Mouse (Mus musculus): ENCODE results near the gene Canx. TPM values are rescaled to one million over a fixed set of nuclear protein-coding genes. Genes with fewer than 3 reads are reported as not detected.

Gene Canx
- 172 and 176 TPM in 2 replicates for polyA plus RNA-seq (2015; fragmentation: Nextera tagmentation; extraction: Ambion mirVana)

DNA sequence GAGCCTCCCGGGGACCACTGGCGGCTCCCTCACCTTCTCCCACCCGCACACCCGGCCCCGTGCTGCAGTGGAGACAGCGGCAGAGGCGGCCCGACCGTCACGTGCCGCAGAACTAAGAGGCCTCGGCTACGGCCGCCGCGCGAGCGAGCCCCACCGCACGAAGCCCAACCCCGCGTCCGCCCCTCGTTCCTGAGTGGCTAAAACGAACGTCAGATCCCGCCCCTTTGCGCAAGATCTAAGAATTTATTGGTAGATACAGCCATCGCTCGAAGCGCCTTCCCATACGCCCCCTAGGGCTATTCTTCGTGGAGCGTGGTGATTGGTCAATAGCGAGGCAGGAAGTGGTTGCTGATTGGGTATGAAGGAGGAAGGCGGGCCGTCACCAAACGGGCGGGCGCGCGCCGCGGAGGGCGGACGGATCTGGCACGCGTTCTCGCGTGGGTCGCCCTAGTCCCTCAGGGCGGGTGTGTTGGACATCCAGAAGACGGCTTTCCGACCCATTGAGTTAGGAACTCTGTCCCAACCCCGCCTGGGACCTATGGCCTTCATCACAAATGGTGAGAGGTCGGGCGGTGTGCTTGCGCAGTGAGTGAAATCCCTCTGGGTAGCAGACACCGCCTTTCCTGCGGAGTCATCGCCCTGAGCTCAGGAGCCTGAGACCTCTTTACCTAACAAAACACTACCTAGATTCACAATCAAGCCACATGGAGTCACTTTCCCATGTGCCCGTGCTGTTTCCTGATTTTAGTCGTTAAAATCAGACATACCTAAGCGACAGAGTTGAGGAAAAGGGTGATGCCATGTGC lies at the start of gene Canx:
TSS of gene Canx (minus strand) at position 178 of the 806 bp plus-strand sequence.
- Histone ChIP-seq H3K27me3 (no peaks in the 10 kb centered on the region), H3K27ac (replicated peaks) (peak within 1 kb of the TSS; percentile 88), H3K9me3 (replicated peaks) (no peaks in the 10 kb centered on the region), H3K36me3 (replicated peaks) (0 out of 2 replicates have a peak, but pooled peaks cover 4% of the 10 kb centered on the region), H3K4me1 (replicated peaks) (peaks cover 42% of the 10 kb centered on the region), H3K4me3 (replicated peaks) (peak within 1 kb of the TSS; percentile 88), H3K9ac (peak within 1 kb of the TSS; percentile 90), H3K4me2 (peak within 1 kb of the TSS; percentile 93)
- peak; percentile 93 for ATAC-seq (ENCODE audit: insufficient read depth)
- under 1% methylated on average over 64 of the region's 64 CpGs for WGBS (ENCODE audit: insufficient replicate concordance)

DNA sequence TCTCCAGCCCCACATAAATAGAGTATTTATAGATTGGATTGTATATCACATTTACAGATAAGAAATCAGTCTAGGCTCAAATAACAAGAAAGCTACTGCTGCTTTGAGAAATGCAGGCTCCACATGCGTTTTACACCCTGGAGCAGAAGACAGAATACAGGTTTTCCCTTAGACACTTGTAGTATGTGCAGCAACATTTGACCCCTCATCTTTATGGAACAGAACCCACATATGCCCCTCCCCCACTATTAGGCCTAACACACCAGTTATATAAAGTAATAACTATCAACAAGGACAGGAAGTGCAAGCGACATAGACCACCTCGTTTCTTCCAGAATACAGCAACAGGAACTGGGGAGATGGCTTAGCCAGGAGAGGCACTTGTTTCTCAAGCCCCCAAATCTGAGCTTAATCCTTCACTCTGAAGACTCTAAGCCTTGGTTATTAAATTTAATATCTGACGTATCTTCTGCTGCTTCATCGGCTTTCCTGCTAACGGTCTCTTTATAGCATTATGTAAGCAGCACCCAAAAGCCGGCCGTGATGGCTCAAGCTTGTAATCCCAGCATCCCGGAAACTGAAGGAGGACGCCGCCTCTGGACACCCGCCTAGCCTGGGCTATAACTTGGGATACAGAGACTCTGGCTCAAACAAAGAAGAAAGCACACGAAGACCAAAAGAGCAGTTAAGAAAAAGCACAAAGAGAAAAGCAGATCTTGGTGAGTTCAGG lies 49.0 kb upstream of the Canx start:
- no peak for ATAC-seq (ENCODE audit: insufficient read depth)
- Histone ChIP-seq H3K4me1 (replicated peaks) (peaks cover 38% of the 10 kb centered on the region), H3K27me3 (no peaks in the 10 kb centered on the region), H3K4me3 (replicated peaks) (no peak overlapping the region), H3K36me3 (replicated peaks) (peaks cover 6% of the 10 kb centered on the region), H3K9me3 (replicated peaks) (no peaks in the 10 kb centered on the region), H3K4me2 (no peak overlapping the region), H3K27ac (replicated peaks) (no peak overlapping the region), H3K9ac (no peak overlapping the region)
- 78% methylated on average over 13 of the region's 13 CpGs for WGBS (ENCODE audit: insufficient replicate concordance)

DNA sequence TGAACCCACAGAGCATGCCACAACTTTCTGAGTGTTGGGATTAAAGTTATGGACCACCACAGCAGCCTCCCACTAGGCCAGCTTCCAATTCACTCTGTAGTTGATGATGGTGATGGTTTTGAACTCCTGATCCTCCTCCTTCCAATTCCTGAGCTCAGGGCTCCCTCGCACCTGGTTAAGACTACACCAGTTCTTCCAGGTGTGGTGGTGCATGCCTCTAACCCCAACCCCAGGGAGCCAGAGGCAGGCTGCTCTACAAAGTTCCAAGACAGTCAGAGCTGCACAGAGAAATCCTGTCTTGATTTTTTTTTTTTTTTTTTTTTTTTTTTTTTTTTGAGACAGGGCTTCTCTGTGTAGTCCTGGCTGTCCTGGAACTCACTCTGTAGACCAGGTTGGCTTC lies 48.1 kb upstream of the Canx start:
- Histone ChIP-seq H3K9me3 (replicated peaks) (no peaks in the 10 kb centered on the region), H3K9ac (no peak overlapping the region), H3K4me1 (replicated peaks) (peaks cover 31% of the 10 kb centered on the region), H3K4me3 (replicated peaks) (no peak overlapping the region), H3K27me3 (no peaks in the 10 kb centered on the region), H3K27ac (replicated peaks) (no peak overlapping the region), H3K36me3 (replicated peaks) (no peaks in the 10 kb centered on the region), H3K4me2 (no peak overlapping the region)
- ATAC-seq (ENCODE audit: insufficient read depth), result no peak
- WGBS (ENCODE audit: insufficient replicate concordance), result 84% methylated on average over 1 of the region's 1 CpGs

DNA sequence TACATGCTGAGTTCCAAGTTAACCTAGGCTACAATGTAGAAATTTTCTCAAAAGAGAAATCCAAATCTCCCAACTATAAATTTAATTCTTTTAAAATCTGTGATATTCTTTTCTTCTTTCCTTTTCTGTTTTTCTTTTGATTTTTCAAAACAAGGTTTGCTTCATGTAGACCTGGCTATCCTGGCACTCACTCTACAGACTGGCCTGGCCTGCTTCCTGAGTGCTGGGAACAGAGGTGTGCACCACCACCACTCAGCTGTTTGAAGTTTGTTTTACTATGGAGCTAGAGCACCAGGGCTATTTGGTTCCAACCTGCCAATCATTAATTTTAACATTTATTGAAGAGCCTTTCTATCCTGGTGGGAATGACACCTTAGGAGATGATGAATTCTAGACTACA lies 47.6 kb upstream of the Canx start:
- H3K4me1 ChIP-seq (replicated peaks), result peaks cover 30% of the 10 kb centered on the region
- H3K4me3 ChIP-seq (replicated peaks), result no peak overlapping the region
- no peaks in the 10 kb centered on the region for H3K27me3 ChIP-seq
- H3K9me3 ChIP-seq (replicated peaks), result no peaks in the 10 kb centered on the region
- H3K9ac ChIP-seq, result no peak overlapping the region
- no peak for ATAC-seq (ENCODE audit: insufficient read depth)
- no peak overlapping the region for H3K4me2 ChIP-seq
- H3K27ac ChIP-seq (replicated peaks), result no peak overlapping the region
- no peaks in the 10 kb centered on the region for H3K36me3 ChIP-seq (replicated peaks)

DNA sequence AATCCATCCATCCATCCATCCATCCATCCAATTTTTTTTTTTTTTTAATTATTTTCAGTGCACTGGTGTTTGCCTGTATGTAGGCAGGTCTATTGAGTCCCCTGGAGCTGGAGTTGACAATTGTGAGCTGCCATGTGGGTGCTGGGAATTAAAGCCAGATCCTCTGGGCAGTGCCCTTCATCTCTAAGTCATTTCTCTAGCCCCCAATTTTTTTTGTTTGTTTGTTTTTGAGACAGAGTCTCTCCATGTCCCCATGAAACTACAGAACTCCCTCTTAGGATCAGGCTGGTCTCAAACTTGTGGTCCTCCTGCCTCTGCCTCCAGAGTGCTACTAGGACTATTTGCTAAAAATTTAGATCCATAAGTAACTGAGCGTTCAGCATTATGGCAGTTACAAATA lies 46.4 kb upstream of the Canx start:
- Histone ChIP-seq H3K4me2 (peak overlapping the region; percentile 80), H3K9ac (peak overlapping the region; percentile 59; the same call in 1 of the 2 replicates), H3K36me3 (replicated peaks) (no peaks in the 10 kb centered on the region), H3K4me1 (replicated peaks) (peaks cover 30% of the 10 kb centered on the region), H3K27me3 (no peaks in the 10 kb centered on the region), H3K27ac (replicated peaks) (no peak overlapping the region), H3K4me3 (replicated peaks) (no peak overlapping the region), H3K9me3 (replicated peaks) (no peaks in the 10 kb centered on the region)
- ATAC-seq (ENCODE audit: insufficient read depth), result no peak
- 78% methylated on average over 1 of the region's 1 CpGs for WGBS (ENCODE audit: insufficient replicate concordance)

DNA sequence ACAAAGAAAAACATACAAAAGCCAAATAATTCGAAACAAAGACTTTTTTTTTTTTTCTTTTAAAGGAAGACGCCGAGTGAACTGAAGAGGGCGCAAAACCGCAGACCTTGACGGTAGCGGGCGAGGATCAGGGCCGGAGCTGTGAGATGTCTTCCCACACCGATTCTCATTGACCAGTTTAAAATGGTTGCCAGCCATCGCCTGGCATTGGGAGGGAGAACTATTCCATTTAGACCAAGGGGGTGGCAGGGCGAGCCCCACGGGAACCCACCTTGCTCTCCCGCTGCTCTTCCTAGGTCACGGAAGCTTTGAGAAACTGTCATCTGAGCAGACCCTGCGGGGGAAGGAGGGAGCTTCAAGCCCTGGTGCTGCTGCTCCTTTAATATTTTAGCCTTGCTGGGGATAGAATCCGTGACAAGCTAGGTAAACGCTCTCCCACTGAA lies 45.9 kb upstream of the Canx start:
- peaks cover 26% of the 10 kb centered on the region for H3K4me1 ChIP-seq (replicated peaks)
- peak overlapping the region; percentile 80 for H3K4me2 ChIP-seq
- 4% methylated on average over 18 of the region's 18 CpGs for WGBS (ENCODE audit: insufficient replicate concordance)
- no peak overlapping the region for H3K27ac ChIP-seq (replicated peaks)
- H3K36me3 ChIP-seq (replicated peaks), result no peaks in the 10 kb centered on the region
- H3K4me3 ChIP-seq (replicated peaks), result peak overlapping the region; percentile 49
- no peaks in the 10 kb centered on the region for H3K9me3 ChIP-seq (replicated peaks)
- H3K27me3 ChIP-seq, result no peaks in the 10 kb centered on the region
- no peak for ATAC-seq (ENCODE audit: insufficient read depth)
- H3K9ac ChIP-seq, result peak overlapping the region; percentile 59

DNA sequence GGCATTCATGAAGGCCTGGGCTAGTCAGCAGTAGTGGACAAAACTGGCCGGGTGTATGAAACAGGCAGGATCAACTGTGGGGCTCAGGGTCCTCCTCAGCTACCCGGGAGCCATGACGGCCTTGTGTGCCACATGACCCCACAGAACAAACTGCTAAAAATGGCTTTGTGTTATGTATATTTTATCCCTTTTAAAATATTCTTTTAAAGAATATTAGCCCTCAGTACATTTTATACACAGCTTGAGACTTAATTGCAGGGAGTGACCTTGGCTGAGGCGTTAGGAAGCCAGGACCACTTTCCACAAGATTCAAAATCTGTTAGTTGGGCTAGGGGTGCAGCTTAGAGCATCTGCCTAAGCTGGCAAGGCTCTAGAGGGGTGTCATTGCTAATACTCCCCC lies 45.5 kb upstream of the Canx start:
- no peak for ATAC-seq (ENCODE audit: insufficient read depth)
- Histone ChIP-seq H3K4me1 (replicated peaks) (peaks cover 21% of the 10 kb centered on the region), H3K4me3 (replicated peaks) (peak overlapping the region; percentile 49; the same call in 1 of the 2 replicates), H3K36me3 (replicated peaks) (no peaks in the 10 kb centered on the region), H3K9me3 (replicated peaks) (no peaks in the 10 kb centered on the region), H3K27me3 (no peaks in the 10 kb centered on the region), H3K4me2 (peak overlapping the region; percentile 80), H3K27ac (replicated peaks) (no peak overlapping the region), H3K9ac (peak overlapping the region; percentile 59; the same call in 1 of the 2 replicates)
- WGBS (ENCODE audit: insufficient replicate concordance), result 58% methylated on average over 4 of the region's 4 CpGs

DNA sequence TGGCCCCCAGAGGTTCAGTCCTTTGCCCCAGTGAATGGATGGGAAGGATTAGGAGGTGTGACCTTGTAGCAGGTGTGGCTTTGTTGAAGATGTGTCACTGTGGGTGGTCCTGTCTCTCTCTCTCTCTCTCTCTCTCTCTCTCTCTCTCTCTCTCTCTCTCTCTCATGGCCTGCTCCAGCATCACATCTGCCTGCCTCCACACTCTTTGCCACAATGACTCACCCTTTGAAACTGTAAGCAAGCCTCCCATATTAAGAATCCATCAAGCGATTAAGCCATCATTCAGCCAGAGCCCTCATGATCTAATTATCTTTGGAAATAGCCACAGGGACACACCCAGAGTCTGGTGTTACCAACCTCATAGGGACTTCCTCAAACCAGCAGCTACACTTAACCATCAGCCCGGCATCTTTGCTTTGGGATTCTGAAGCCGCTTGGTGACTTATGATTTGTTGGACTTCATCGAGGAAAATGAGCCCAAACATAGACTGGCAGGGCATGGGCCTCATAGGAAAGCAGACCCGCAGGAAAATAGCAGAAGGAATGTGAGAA lies 44.0 kb upstream of the Canx start:
- Histone ChIP-seq H3K36me3 (replicated peaks) (no peaks in the 10 kb centered on the region), H3K9me3 (replicated peaks) (no peaks in the 10 kb centered on the region), H3K27me3 (no peaks in the 10 kb centered on the region), H3K4me3 (replicated peaks) (no peak overlapping the region), H3K9ac (no peak overlapping the region), H3K27ac (replicated peaks) (no peak overlapping the region), H3K4me1 (replicated peaks) (peaks cover 21% of the 10 kb centered on the region), H3K4me2 (no peak overlapping the region)
- WGBS (ENCODE audit: insufficient replicate concordance), result 65% methylated on average over 5 of the region's 5 CpGs
- no peak for ATAC-seq (ENCODE audit: insufficient read depth)

DNA sequence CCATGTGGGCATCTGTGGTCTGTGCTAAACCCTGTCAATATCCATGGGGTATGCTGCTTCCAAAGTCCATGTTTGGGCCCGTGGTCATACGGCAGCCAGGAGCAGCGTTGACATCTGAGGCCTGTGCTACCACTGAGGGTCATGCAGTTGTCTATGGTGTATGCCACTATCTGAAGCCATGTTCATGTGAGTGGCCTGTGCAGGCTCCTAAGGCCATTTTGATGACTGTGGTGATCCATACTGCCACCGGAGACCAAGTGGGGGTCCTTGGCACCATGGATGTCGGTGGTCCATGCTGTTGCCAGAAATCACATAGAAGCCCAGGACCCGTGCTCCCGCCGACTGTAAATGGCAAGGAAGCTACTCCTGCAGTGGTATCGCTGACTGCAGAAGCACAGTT lies 42.1 kb upstream of the Canx start:
- no peaks in the 10 kb centered on the region for H3K27me3 ChIP-seq
- ATAC-seq (ENCODE audit: insufficient read depth), result no peak
- peaks cover 21% of the 10 kb centered on the region for H3K4me1 ChIP-seq (replicated peaks)
- WGBS (ENCODE audit: insufficient replicate concordance), result 77% methylated on average over 9 of the region's 9 CpGs
- no peaks in the 10 kb centered on the region for H3K36me3 ChIP-seq (replicated peaks)
- no peak overlapping the region for H3K4me2 ChIP-seq
- H3K27ac ChIP-seq (replicated peaks), result no peak overlapping the region
- H3K9ac ChIP-seq, result no peak overlapping the region
- no peak overlapping the region for H3K4me3 ChIP-seq (replicated peaks)
- H3K9me3 ChIP-seq (replicated peaks), result no peaks in the 10 kb centered on the region

DNA sequence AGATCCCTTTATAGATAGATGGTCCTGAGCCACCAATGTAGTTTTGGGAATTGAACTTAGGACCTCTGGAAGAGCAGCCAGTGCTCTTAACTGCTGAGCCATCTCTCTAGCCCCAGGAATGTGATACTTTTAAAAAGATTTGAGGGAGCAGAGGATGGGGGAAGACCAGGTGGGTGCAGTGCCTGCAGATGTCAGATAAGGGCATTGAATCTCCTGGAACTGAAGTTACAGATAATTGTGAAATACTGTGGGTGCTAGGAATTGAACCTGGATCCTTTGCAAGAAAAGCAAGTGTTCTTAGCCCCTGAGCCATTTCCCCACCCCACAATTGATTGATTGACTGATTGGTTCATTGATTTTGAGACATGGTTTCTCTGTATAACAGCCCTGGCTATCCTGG lies 39.8 kb upstream of the Canx start:
- peaks cover 10% of the 10 kb centered on the region; the same call in 1 of the 2 replicates for H3K27me3 ChIP-seq
- H3K36me3 ChIP-seq (replicated peaks), result no peaks in the 10 kb centered on the region
- peaks cover 4% of the 10 kb centered on the region; the same call in 1 of the 2 replicates for H3K4me1 ChIP-seq (replicated peaks)
- ATAC-seq (ENCODE audit: insufficient read depth), result no peak
- no peaks in the 10 kb centered on the region for H3K9me3 ChIP-seq (replicated peaks)
- no peak overlapping the region for H3K27ac ChIP-seq (replicated peaks)
- H3K4me3 ChIP-seq (replicated peaks), result no peak overlapping the region
- no peak overlapping the region for H3K4me2 ChIP-seq
- H3K9ac ChIP-seq, result no peak overlapping the region

DNA sequence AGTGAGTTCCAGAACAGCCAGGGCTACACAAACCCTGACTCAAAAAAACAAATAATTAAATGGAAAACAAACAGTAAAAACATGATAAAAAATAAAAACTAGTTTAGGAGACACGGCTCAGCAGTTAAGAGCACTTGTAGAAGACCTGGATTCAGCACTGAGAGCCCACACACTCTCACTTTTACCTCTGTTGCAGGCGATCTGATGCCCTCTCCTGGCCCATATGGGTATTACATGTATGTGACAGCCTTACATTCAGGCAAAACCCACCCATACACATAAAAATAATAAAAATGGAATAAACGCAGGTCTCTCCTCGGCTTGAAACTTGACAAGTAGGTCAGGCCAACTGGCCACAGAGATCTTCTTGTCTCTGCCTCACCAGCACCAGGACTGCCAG lies 39.1 kb upstream of the Canx start:
- no peak overlapping the region for H3K4me3 ChIP-seq (replicated peaks)
- no peak for ATAC-seq (ENCODE audit: insufficient read depth)
- H3K36me3 ChIP-seq (replicated peaks), result no peaks in the 10 kb centered on the region
- H3K4me1 ChIP-seq (replicated peaks), result peaks cover 7% of the 10 kb centered on the region
- peaks cover 16% of the 10 kb centered on the region for H3K27me3 ChIP-seq
- H3K27ac ChIP-seq (replicated peaks), result no peak overlapping the region
- H3K9me3 ChIP-seq (replicated peaks), result no peaks in the 10 kb centered on the region
- no peak overlapping the region for H3K9ac ChIP-seq
- no peak overlapping the region for H3K4me2 ChIP-seq
- WGBS (ENCODE audit: insufficient replicate concordance), result 5% methylated on average over 4 of the region's 4 CpGs

All from liver, embryonic 15.5 days (tissue).